Mouse (Mus musculus) mouse embryonic stem cell (cell line): Measurements from ENCODE around the gene Prex1.

ENCODE experiments used
- in situ Hi-C, 2 experiments: fragments of 300-500 bp; cut with MboI; formaldehyde crosslinking; loops; 1 replicate in 1 of 2; 3 replicates in 1 of 2; pipeline ENCODE4 v1.14.3; 2019 to 2020; ENCODE audit warnings: low sequenced_read_pairs in 2 of 2, low pct_unique_long_range_greater_than_20kb in 1 of 2, mixed read lengths in 1 of 2; ENCODE audit not compliant: unreplicated experiment in 1 of 2

The Prex1 gene

GRCm38 (mm10) chr2:166622590-166622989 is 91.0 kb downstream of the Prex1 start:
- in situ Hi-C loops, result no loop called here

- in situ Hi-C loops, result no loop called here
These were observed 91.6 kb downstream of the Prex1 start for GRCm38 (mm10) chr2:166622079-166622478.

DNA sequence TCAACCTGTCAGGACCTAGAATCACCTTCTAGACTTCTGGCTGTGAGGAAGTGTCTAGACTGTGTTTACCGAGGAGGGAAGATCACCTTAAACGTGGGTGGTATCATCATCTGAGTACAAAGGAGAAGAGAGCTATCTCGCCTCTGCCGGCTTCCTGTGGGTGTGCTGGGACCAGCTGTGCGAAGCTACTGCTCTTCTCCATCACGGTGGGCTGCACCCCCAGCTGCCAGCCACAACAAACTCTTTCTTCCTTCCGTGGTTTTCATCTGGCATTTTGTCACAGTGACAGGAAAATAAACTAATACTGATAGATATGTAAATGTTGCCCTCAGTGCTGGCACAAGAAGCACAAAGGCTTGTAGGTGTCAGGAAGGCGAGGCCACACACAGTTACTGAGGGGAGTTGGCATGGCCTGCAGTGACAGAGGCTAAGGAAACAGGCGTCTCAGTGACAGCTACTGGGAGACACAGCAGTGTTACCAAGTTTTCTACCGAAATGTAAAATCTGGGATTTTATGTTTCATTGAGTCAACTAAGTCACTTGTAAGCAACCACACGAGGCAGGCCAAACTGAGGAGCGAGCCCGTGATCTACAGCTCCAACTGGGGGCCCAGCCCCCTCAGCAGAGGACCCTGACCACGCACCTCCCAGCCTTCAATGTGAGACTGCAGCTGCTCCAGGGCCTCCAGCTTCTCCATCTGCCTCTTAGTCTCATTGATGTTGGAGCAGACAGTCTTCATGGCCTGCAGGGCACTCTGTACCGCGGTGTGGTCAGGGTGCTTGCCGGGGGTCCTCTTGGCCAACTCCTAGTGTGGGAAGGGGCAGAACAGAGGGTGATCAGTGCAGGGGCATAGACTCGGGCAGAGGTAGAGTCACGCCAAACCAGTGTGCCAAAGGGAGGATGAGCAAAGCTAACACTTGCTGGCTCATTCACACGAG is 92.8 kb downstream of the Prex1 start:
- in situ Hi-C loops, result no loop called here

GRCm38 (mm10) chr2:166619906-166620490 is 93.6 kb downstream of the Prex1 start:
- in situ Hi-C loops, result no loop called here

DNA sequence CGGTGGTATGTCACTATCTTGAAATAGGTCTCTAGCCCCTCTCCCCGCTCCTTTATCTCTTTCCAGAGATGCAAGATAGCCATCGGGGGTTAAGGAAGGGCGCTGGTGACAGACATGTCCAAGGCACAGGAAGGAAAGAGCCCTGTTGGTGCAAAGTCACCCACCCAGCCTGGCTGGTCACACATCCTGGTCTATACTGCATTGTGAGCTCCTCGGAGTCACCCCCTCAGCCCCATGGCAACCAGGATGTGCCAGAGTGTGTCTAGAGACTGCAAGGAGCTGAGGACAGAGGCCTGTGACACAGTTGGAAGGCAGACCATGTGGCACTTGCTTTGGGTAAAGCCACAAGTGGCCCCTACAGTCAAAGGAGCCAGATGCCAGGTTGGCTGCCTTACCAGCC is 94.4 kb downstream of the Prex1 start:
- in situ Hi-C loops, result no loop called here

GRCm38 (mm10) chr2:166617706-166618105 is 95.9 kb downstream of the Prex1 start:
- in situ Hi-C loops, result no loop called here

GRCm38 (mm10) chr2:166615338-166616075 is 98.1 kb downstream of the Prex1 start:
- in situ Hi-C loops, result no loop called here

GRCm38 (mm10) chr2:166610271-166610670 is 103.4 kb downstream of the Prex1 start:
- in situ Hi-C loops, result no loop called here

DNA sequence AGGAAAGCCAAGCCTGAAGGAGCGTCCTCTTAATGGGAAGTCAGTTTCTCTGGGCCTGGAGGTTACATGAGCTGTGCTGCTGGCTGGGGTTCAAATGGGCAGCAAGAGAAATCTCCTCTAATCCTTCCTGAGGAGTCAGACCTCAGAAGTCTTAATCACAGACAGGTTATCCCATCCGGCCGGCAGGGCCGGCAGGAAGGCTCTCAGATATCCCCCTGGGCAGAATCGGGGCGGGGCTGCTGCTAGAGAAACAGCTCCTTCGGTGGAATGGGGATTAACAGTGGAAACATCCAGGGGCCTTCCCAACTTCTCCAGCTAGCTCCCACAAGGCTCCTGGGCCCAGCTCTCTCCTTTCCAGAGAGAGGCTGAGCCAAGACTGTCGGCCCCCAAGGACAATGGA is 105.1 kb downstream of the Prex1 start:
- in situ Hi-C loops, result no loop called here

DNA sequence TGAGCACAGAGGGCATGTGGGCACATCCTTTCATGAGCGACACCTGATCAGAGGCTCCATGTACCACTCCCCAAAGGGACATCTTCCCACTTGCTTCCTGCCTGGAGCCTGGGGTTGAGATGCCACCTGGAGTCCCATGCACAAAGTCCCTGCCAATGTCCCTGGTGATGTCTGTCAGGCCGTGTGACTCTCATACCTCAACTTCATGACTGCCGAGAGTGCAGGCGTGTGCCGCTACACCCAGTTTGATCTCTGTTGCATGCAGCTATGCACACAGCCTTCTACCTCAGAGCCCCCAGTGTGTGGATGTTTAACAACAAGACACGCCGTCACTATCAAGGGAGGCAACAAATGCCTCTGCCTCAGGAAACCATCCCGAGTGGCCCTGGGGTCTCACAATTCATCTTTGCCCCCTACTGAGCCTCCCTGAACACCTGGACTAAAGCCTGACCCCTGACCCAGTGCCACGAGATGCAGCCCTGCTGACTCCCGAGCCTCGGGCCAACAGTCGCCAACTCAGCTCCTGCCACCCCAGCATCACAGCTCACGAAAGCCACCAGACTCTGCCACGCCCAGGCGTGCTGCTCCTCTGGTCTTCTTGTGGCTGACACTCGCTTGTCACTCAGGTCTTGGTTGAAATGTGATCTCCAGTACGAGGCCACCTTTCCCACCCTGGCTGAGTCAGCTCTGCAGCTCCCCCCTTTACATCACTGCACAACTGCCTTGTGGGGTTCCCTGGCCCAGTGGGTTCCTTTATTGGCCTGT is 107.0 kb downstream of the Prex1 start:
- in situ Hi-C loops, result no loop called here

GRCm38 (mm10) chr2:166606053-166606452 is 107.6 kb downstream of the Prex1 start:
- in situ Hi-C loops, result no loop called here

DNA sequence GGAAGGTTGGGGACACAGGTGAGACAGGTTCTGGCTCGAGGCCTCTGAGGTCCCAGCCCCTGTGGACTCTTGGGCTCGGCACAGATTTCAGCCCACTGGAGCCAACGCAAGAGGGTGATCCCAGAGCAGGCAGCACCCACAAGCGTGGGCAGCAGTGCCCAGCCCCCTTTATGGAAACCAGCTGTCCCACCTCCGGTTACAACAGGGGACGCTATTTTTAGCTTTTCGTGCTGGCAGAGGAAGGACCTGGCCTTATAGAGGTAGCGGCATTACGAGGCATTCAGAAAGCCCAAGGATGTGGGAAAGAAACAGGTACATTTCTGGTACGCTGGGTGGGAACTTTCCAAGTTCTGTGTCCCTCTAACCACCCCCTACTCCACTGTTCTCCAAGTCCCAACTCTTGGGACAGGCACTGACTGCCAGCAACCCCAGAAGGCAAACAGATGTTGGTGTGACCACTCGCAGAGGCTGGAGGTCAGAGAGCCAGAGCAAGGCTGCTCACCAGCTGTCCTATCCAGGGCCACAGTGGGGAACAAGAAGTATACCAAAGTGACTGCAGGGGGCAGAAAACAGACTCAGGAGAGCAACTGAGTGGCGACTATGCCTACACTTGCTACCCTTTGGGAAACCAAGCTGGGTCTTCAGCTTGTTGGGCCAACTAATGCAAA is 108.3 kb downstream of the Prex1 start:
- in situ Hi-C loops, result no loop called here

- in situ Hi-C loops, result no loop called here
These were observed 110.7 kb downstream of the Prex1 start for GRCm38 (mm10) chr2:166602948-166603347.

DNA sequence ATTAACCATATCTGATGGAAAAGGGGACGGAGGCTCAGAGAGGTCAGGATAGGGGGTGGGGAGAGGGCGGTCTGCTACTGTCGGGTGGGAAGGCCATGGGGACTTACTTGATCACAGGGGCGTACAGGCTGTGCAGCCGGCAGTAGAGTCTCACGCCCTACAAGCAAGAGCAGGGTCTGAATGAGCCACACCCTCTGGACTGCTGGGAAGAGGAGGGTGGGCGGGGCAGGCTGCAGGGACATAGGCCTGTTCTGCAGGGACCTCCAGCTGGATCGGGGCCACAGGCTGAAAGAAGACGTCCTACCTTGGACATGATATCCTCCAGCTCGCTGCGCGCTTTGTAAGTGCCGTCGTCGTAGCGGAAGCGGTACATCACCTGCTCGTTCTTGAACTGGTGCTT is 112.2 kb downstream of the Prex1 start:
- in situ Hi-C loops, result no loop called here

GRCm38 (mm10) chr2:166598453-166599155 is 115.0 kb downstream of the Prex1 start:
- in situ Hi-C loops, result loop anchor here in 1 of 2 experiments (5.0 kb wide), 1 partner anchor 179 kb away; no protein-coding TSS in a partner anchor

- in situ Hi-C loops, result loop anchor here in 1 of 2 experiments (5.0 kb wide), 1 partner anchor 180 kb away; no protein-coding TSS in a partner anchor
These were observed 115.9 kb downstream of the Prex1 start for GRCm38 (mm10) chr2:166597763-166598162.
